Mouse (Mus musculus) B cell, adult (primary cell): ENCODE results near the gene H2-DMa. TPM values are rescaled to one million over a fixed set of nuclear protein-coding genes. Genes with fewer than 3 reads are reported as not detected.

Experiments used
- total RNA-seq: library from RNA; stranded (reverse); gene quantifications from 4 replicates; pipeline ENCODE4 v1.2.4, GENCODE M21; 2023; ENCODE audit not compliant: inconsistent age

H2-DMa gene
- 618 to 656 TPM (median 649 TPM) in 4 replicates for total RNA-seq

GRCm38 (mm10) chr17:34119249-34120179 is at the start of gene H2-DMa:
Gene H2-DMa, plus strand, starts transcription at chr17:34119541.

DNA sequence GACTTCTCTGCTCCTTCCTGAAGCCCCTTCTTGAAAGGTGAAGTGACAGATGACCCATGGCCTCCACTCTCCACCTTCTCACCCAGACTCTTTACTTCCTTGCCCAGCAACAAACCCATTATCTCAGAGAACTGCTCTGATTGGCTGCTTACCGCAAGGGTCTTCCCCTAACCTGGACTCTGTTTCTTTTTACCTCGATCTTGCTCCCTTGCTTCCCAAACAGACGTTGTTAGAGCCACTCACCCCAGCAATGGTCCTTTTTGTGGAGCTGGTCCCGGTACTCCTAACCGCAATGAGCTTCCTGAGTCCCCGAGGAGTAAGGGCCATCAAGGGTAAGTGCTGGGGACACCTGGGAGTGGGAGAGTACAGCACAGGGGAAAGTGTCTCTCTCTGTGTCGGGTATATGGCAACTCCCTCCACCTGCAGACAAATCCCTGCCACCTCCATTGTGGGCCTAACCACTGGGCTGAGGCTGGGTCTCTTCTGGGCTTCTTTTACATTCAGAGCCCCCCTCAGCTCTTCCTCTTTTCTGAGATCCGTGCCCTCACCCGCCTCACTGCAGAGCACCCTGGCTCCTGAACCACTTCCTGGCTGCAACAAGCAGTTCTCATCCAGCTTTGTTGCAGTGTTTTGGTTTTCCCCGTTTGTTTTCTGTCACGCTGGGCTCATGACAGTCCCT is 27.0 kb upstream of the H2-DMa start, which contains the start of gene H2-Oa:
Gene H2-Oa, plus strand, starts transcription at position 144 of the 679 bp plus-strand sequence.

DNA sequence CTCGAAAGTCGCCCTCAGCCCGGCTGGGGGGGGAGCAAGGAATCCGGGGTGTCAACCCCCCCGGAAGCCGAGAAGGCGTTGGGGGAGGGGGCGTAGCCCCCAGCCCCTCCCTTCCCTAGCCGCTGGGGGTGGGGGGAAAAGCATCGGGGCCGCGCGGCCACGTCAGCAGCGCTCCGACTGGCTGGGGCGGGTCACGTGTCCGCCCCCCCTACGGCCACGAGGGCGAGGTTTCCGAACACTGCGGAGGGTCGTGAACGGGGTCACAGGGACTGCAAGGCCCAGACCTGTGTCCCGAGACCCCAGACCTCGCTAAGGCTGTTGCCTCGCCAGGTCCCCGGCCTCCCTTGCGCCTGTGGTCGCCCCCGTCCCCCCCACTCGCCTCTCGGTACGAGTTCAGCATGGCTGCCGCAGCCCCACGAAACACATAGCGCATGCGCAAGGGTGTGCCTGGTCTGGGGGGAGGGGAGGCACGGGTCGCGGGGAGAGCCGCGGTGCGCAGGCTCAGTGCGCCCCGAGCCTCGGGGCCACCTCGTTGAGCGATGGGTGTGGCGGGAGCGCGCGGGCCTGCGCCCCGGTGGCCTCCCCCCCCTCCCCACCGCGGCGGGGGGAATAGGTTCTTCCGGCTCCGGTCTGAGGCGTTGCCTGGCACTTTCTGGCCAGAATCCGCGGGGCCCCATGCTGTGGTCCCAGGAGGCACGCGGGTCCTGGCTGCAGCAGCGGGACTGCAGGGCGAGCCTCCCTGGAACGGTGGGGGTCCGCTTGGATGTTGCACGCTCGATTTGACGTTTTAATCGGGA is 3.0 kb downstream of the H2-DMa start, which contains the start of gene Brd2:
Gene Brd2, minus strand, starts transcription at position 447 of the 797 bp plus-strand sequence.

DNA sequence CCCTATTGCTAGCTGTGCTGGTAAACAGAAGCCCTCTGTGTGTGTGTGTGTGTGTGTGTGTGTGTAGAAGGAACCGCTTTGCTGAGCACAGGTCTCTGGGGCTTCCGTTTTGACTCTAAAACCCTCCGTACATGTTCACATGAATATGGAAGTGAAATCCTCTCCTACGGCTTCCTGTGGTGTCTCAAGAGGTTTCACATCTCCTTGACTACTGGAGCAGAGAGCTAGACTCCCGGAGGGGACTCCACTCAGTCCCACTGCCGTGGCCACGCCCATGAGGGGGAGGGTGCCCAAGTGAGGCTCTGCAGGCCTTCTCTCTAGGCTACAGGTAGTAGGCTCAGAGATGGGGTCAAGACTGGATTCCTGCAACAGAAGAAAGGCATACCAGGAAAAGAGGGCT is 23.7 kb downstream of the H2-DMa start, which contains the start of gene H2-DMb2:
Gene H2-DMb2, plus strand, starts transcription at position 275 of the 400 bp plus-strand sequence.

DNA sequence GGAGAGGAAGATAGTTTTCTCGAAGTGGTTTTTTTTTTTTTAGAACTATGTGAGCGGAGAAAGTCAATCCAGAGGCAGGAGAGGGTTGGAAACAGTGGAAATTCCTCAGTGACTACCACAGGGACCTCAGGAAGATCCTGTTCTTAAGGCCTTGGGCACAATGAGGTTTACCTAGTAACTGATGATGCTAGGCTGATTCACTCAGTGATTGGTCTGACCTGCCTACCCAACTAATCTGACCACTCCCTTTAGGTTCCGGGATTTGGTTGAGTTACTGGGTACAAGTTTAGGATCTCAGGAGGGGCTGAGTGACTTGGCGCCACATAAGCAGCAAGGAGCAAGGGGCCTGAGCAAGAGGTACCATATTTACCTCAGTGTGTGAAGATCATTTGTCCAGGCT is 33.6 kb downstream of the H2-DMa start, which contains the start of gene H2-DMb1:
Gene H2-DMb1, plus strand, starts transcription at position 150 of the 400 bp plus-strand sequence.

GRCm38 (mm10) chr17:34187261-34187916 is 68.0 kb downstream of the H2-DMa start, which contains the start of the genes Tap1 and Psmb9:
Gene Tap1, plus strand, starts transcription at chr17:34187553.
Gene Psmb9, minus strand, starts transcription at chr17:34187764.

Other genes with a start within 250 kb of the H2-DMa start
- not detected in 4 replicates for gene Gm7029, start 245.7 kb upstream of the H2-DMa start, total RNA-seq
- gene Kifc1, start 228.9 kb upstream of the H2-DMa start, total RNA-seq: 3.7 to 6.1 TPM (median 5.8 TPM) in 4 replicates
- 0.90 to 0.93 TPM in 2 of 4 replicates, not detected in the others for gene Platr17, start 214.4 kb upstream of the H2-DMa start, total RNA-seq
- gene Daxx, start 210.1 kb upstream of the H2-DMa start, total RNA-seq: 43.5 to 64.5 TPM (median 57.8 TPM) in 4 replicates
- 459 to 514 TPM (median 471 TPM) in 4 replicates for gene Tapbp, start 203.6 kb upstream of the H2-DMa start, total RNA-seq
- 34.8 to 43.8 TPM (median 42.1 TPM) in 4 replicates for gene Zbtb22, start 203.6 kb upstream of the H2-DMa start, total RNA-seq
- 181 to 200 TPM (median 191 TPM) in 4 replicates for gene Rgl2, start 190.0 kb upstream of the H2-DMa start, total RNA-seq
- 48.8 to 71.2 TPM (median 65.7 TPM) in 4 replicates for gene Pfdn6, start 179.2 kb upstream of the H2-DMa start, total RNA-seq
- 37.2 to 41.1 TPM (median 38.8 TPM) in 4 replicates for gene Wdr46, start 178.9 kb upstream of the H2-DMa start, total RNA-seq
- gene B3galt4, start 168.1 kb upstream of the H2-DMa start, total RNA-seq: 4.6 to 6.3 TPM (median 6.0 TPM) in 4 replicates
- 84.3 to 90.2 TPM (median 84.9 TPM) in 4 replicates for gene Vps52, start 163.7 kb upstream of the H2-DMa start, total RNA-seq
- 1,477 to 1,581 TPM (median 1,522 TPM) in 4 replicates for gene Rps18, start 163.5 kb upstream of the H2-DMa start, total RNA-seq
- 2,828 to 3,180 TPM (median 3,118 TPM) in 4 replicates for gene H2-K1, start 119.2 kb upstream of the H2-DMa start, total RNA-seq
- 37.0 to 44.6 TPM (median 37.7 TPM) in 4 replicates for gene Ring1, start 94.9 kb upstream of the H2-DMa start, total RNA-seq
- gene H2-Ke6, start 91.5 kb upstream of the H2-DMa start, total RNA-seq: 116 to 159 TPM (median 139 TPM) in 4 replicates
- 76.7 to 88.4 TPM (median 86.4 TPM) in 4 replicates for gene Slc39a7, start 87.9 kb upstream of the H2-DMa start, total RNA-seq
- gene Rxrb, start 87.7 kb upstream of the H2-DMa start, total RNA-seq: 108 to 117 TPM (median 111 TPM) in 4 replicates
- 5.6 to 8.4 TPM (median 6.7 TPM) in 4 replicates for gene Col11a2, start 80.1 kb upstream of the H2-DMa start, total RNA-seq
- 197 to 229 TPM (median 217 TPM) in 4 replicates for gene H2-Oa, start 27.2 kb upstream of the H2-DMa start, total RNA-seq
- gene Brd2, start 3.1 kb downstream of the H2-DMa start, total RNA-seq: 428 to 472 TPM (median 457 TPM) in 4 replicates
- 1,549 to 1,567 TPM (median 1,559 TPM) in 4 replicates for gene H2-DMb2, start 23.8 kb downstream of the H2-DMa start, total RNA-seq
- 652 to 777 TPM (median 691 TPM) in 4 replicates for gene H2-DMb1, start 33.5 kb downstream of the H2-DMa start, total RNA-seq
- 129 to 155 TPM (median 147 TPM) in 4 replicates for gene Tap1, start 68.0 kb downstream of the H2-DMa start, total RNA-seq
- gene Psmb9, start 68.2 kb downstream of the H2-DMa start, total RNA-seq: 88.5 to 134 TPM (median 102 TPM) in 4 replicates
- gene Psmb8, start 78.2 kb downstream of the H2-DMa start, total RNA-seq: 204 to 264 TPM (median 236 TPM) in 4 replicates
- gene Tap2, start 84.0 kb downstream of the H2-DMa start, total RNA-seq: 121 to 132 TPM (median 126 TPM) in 4 replicates
- gene H2-Ob, start 119.4 kb downstream of the H2-DMa start, total RNA-seq: 966 to 1,062 TPM (median 1,033 TPM) in 4 replicates
- 5,415 to 5,641 TPM (median 5,533 TPM) in 4 replicates for gene H2-Ab1, start 138.1 kb downstream of the H2-DMa start, total RNA-seq
- 4,630 to 4,972 TPM (median 4,848 TPM) in 4 replicates for gene H2-Aa, start 168.3 kb downstream of the H2-DMa start, total RNA-seq
- 3,438 to 3,919 TPM (median 3,626 TPM) in 4 replicates for gene H2-Eb1, start 186.3 kb downstream of the H2-DMa start, total RNA-seq
- gene H2-Eb2, start 206.1 kb downstream of the H2-DMa start, total RNA-seq: 36.5 to 41.0 TPM (median 37.9 TPM) in 4 replicates
- 8.2 to 10.9 TPM (median 10.3 TPM) in 4 replicates for gene Btnl2, start 235.3 kb downstream of the H2-DMa start, total RNA-seq